Mouse (Mus musculus): ENCODE measurements around the gene Isoc2a. TPM values are rescaled to one million over a fixed set of nuclear protein-coding genes. Genes with fewer than 3 reads are reported as not detected.

Gene Isoc2a
- total RNA-seq, 1 experiment: 16.1 TPM

DNA sequence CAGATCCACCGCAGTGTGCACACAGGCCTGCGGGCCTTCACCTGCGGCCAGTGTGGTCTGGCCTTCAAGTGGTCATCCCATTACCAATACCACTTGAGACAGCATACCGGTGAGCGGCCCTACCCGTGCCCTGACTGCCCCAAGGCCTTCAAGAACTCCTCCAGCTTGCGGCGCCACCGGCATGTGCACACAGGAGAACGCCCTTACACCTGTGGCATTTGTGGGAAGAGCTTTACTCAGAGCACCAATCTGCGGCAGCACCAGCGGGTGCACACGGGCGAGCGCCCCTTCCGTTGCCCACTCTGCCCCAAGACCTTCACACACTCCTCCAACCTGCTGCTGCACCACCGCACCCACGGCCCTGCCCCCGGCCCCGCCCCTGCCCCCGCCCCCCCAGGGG is 42.1 kb downstream of the Isoc2a start:
- Histone ChIP-seq H3K36me3 (ENCODE audit: control insufficient read depth, insufficient read depth, low read length, poor library complexity, severe bottlenecking) (peaks cover 8% of the 10 kb centered on the region; the same call in 1 of the 2 replicates), H3K9me3 (ENCODE audit: control insufficient read depth, insufficient read depth, low read depth, low read length) (no peaks in the 10 kb centered on the region), H3K9ac (ENCODE audit: insufficient read depth, low read depth, low read length, poor library complexity, severe bottlenecking) (0 out of 2 replicates have a peak overlapping the region, but pooled peaks have one; percentile 10), H3K27ac (ENCODE audit: insufficient read depth, low read depth, low read length, poor library complexity, severe bottlenecking) (no peak overlapping the region), H3K4me3 (ENCODE audit: insufficient read depth in 1 of 2, low read depth in 1 of 2, low read length in 2 of 2, poor library complexity in 1 of 2, severe bottlenecking in 1 of 2) (peak overlapping the region in 1 of 2 experiments; percentile 25; a peak in 1 of 4 replicates), H3K4me1 (ENCODE audit: control insufficient read depth in 2 of 2, insufficient read depth in 2 of 2, low read length in 2 of 2, poor library complexity in 1 of 2) (peaks cover 4 to 39% of the 10 kb centered on the region in 2 experiments; a peak in 3 of 4 replicates)
- TF ChIP-seq ZC3H11A (IDR thresholded peaks at IDR 0.05; ENCODE audit: borderline replicate concordance, low read depth, low read length) (no peak), CHD2 (IDR thresholded peaks at IDR 0.05; ENCODE audit: low read depth, low read length) (no peak), MAFK (IDR thresholded peaks at IDR 0.05; ENCODE audit: insufficient read depth, low read depth, low read length) (no peak), HCFC1 (IDR thresholded peaks at IDR 0.05; ENCODE audit: borderline replicate concordance, insufficient read depth, low read length) (no peak), ZNF384 (IDR thresholded peaks at IDR 0.05; ENCODE audit: low read depth, low read length) (no peak)
- DNase-seq (ENCODE audit: low read depth, low spot score): no peak
- in situ Hi-C loops (cut with MboI; ENCODE audit: low sequenced_read_pairs in 2 of 2, unreplicated experiment in 2 of 2): loop anchor here in 1 of 2 experiments (10.0 kb wide), 1 partner anchor 374 kb away; the partner anchor contains the start of gene Syt5

DNA sequence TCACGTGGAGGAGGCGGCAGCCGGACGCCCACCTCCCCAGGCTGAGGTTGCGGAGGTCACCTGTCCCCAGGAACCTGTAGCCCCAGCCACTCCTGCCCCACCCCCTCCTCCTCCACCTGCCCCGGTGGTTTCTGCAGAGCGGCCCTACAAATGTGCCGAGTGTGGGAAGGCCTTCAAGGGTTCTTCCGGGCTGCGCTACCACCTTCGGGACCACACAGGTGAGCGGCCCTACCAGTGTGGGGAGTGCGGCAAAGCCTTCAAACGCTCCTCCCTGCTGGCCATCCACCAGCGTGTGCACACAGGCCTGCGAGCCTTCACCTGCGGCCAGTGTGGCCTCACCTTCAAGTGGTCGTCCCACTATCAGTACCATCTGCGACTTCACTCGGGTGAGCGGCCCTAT is 43.0 kb downstream of the Isoc2a start:
- H3K9me3 ChIP-seq (ENCODE audit: control insufficient read depth, insufficient read depth, low read depth, low read length): no peaks in the 10 kb centered on the region
- no peak for TF ChIP-seq MAFK (IDR thresholded peaks at IDR 0.05; ENCODE audit: insufficient read depth, low read depth, low read length)
- H3K36me3 ChIP-seq (ENCODE audit: control insufficient read depth, insufficient read depth, low read length, poor library complexity, severe bottlenecking): peaks cover 8% of the 10 kb centered on the region; the same call in 1 of the 2 replicates
- in situ Hi-C loops (cut with MboI; ENCODE audit: low sequenced_read_pairs in 2 of 2, unreplicated experiment in 2 of 2): loop anchor here in 1 of 2 experiments (10.0 kb wide), 1 partner anchor 375 kb away; the partner anchor contains the start of gene Syt5
- H3K27ac ChIP-seq (ENCODE audit: insufficient read depth, low read depth, low read length, poor library complexity, severe bottlenecking): no peak overlapping the region
- H3K4me1 ChIP-seq (ENCODE audit: control insufficient read depth in 2 of 2, insufficient read depth in 2 of 2, low read length in 2 of 2, poor library complexity in 1 of 2): peaks cover 4 to 43% of the 10 kb centered on the region in 2 experiments; a peak in 3 of 4 replicates
- peak overlapping the region; percentile 57 for H3K9ac ChIP-seq (ENCODE audit: insufficient read depth, low read depth, low read length, poor library complexity, severe bottlenecking)
- peak overlapping the region; percentile 49 to 51 for H3K4me3 ChIP-seq (ENCODE audit: insufficient read depth in 1 of 2, low read depth in 1 of 2, low read length in 2 of 2, poor library complexity in 1 of 2, severe bottlenecking in 1 of 2)
- no peak for DNase-seq (ENCODE audit: low read depth, low spot score)

DNA sequence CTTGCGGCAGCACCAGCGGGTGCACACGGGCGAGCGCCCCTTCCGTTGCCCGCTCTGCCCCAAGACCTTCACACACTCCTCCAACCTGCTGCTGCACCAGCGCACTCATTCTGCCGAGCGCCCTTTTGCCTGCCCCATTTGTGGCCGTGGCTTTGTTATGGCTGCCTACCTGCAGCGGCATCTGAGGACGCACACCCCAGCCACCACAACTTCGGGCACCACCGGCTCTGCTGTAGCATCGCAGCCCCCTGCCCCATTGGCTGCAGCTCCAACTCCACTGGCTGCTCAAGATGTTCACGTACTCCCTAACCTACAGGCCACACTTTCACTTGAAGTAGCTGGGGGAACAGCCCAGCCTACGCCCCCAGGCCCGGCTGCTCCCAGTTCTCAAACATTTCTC is 43.5 kb downstream of the Isoc2a start:
- Histone ChIP-seq H3K36me3 (ENCODE audit: control insufficient read depth, insufficient read depth, low read length, poor library complexity, severe bottlenecking) (peaks cover 8% of the 10 kb centered on the region; the same call in 1 of the 2 replicates), H3K4me3 (ENCODE audit: insufficient read depth in 1 of 2, low read depth in 1 of 2, low read length in 2 of 2, poor library complexity in 1 of 2, severe bottlenecking in 1 of 2) (peak overlapping the region; percentile 49 to 51), H3K9me3 (ENCODE audit: control insufficient read depth, insufficient read depth, low read depth, low read length) (no peaks in the 10 kb centered on the region), H3K27ac (ENCODE audit: insufficient read depth, low read depth, low read length, poor library complexity, severe bottlenecking) (no peak overlapping the region), H3K4me1 (ENCODE audit: control insufficient read depth in 2 of 2, insufficient read depth in 2 of 2, low read length in 2 of 2, poor library complexity in 1 of 2) (peaks cover 4 to 45% of the 10 kb centered on the region in 2 experiments; a peak in 3 of 4 replicates), H3K9ac (ENCODE audit: insufficient read depth, low read depth, low read length, poor library complexity, severe bottlenecking) (peak overlapping the region; percentile 57)
- DNase-seq (ENCODE audit: low read depth, low spot score): no peak
- TF ChIP-seq MAFK (IDR thresholded peaks at IDR 0.05; ENCODE audit: insufficient read depth, low read depth, low read length) (no peak), CHD2 (IDR thresholded peaks at IDR 0.05; ENCODE audit: low read depth, low read length) (no peak), HCFC1 (IDR thresholded peaks at IDR 0.05; ENCODE audit: borderline replicate concordance, insufficient read depth, low read length) (no peak), ZC3H11A (IDR thresholded peaks at IDR 0.05; ENCODE audit: borderline replicate concordance, low read depth, low read length) (no peak), ZNF384 (IDR thresholded peaks at IDR 0.05; ENCODE audit: low read depth, low read length) (no peak)
- in situ Hi-C loops (cut with MboI; ENCODE audit: low sequenced_read_pairs in 2 of 2, unreplicated experiment in 2 of 2): no loop called here

DNA sequence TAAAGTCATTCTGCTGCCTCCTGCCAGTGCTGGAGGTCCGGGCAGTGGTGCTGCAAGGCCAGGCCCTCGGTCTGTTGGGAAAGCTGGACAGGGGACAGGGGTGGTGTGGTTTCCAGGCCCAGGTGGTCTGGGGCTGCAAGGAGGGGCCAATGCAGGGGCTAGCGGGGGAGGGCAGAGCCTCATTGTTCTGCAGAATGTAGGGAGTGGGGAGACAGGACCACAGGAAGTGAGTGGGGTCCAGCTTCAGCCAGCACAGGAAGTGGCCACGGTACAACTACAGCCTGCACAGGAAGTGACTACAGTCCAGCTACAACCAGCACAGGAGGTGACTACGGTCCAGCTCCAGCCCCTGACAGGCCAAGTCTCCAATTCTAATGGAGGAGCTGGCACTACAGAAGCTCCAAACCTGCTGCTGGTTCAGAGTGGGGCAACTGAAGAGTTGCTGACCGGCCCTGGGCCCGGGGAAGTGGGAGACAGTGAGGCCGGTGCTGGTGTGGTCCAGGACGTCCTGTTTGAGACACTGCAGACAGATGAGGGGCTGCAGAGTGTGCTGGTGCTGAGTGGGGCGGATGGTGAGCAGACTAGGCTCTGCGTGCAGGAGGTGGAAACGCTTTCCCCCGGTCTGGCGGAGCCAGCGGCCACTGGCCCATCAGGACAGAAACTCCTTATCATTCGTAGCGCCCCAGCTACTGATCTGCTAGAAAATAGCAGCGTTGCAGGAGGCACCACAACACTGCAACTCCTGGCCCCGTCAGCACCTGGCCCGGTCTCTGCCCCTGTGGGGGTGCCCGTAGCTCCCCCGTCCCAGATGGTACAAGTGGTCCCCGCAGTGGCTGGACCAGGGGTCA is 44.2 kb downstream of the Isoc2a start:
- no peaks in the 10 kb centered on the region for H3K9me3 ChIP-seq (ENCODE audit: control insufficient read depth, insufficient read depth, low read depth, low read length)
- H3K36me3 ChIP-seq (ENCODE audit: control insufficient read depth, insufficient read depth, low read length, poor library complexity, severe bottlenecking): peaks cover 8% of the 10 kb centered on the region; the same call in 1 of the 2 replicates
- in situ Hi-C loops (cut with MboI; ENCODE audit: low sequenced_read_pairs in 2 of 2, unreplicated experiment in 2 of 2): no loop called here
- no peak overlapping the region for H3K27ac ChIP-seq (ENCODE audit: insufficient read depth, low read depth, low read length, poor library complexity, severe bottlenecking)
- no peak for DNase-seq (ENCODE audit: low read depth, low spot score)
- no peak for TF ChIP-seq HCFC1 (IDR thresholded peaks at IDR 0.05; ENCODE audit: borderline replicate concordance, insufficient read depth, low read length)
- peaks cover 4 to 49% of the 10 kb centered on the region in 2 experiments; a peak in 3 of 4 replicates for H3K4me1 ChIP-seq (ENCODE audit: control insufficient read depth in 2 of 2, insufficient read depth in 2 of 2, low read length in 2 of 2, poor library complexity in 1 of 2)
- H3K9ac ChIP-seq (ENCODE audit: insufficient read depth, low read depth, low read length, poor library complexity, severe bottlenecking): no peak overlapping the region
- no peak overlapping the region; a peak in 1 of 4 replicates for H3K4me3 ChIP-seq (ENCODE audit: insufficient read depth in 1 of 2, low read depth in 1 of 2, low read length in 2 of 2, poor library complexity in 1 of 2, severe bottlenecking in 1 of 2)

Measured in ES-E14 (cell line).